Mouse (Mus musculus) cerebral cortex, adult 2 months (tissue): Measurements from ENCODE around the gene Kcna2.

Experiments used
- WGBS: fragments of 180-500 bp; shearing (Covaris S2); methylation state at CpG from one replicate; pipeline ENCODE4 v1.1.7; 2018; 5-methylcytosine and 5-hydroxymethylcytosine counted together

Kcna2 gene

GRCm38 (mm10) chr3:107101787-107102651 is 1.1 kb downstream of the Kcna2 start:
- WGBS = under 1% methylated on average over 53 of the region's 53 CpGs

- 38% methylated on average over 7 of the region's 7 CpGs for WGBS
Observed at GRCm38 (mm10) chr3:107103041-107103440, 2.1 kb downstream of the Kcna2 start.

GRCm38 (mm10) chr3:107103462-107103861 is 2.5 kb downstream of the Kcna2 start:
- WGBS = 61% methylated on average over 3 of the region's 3 CpGs

- WGBS = 20% methylated on average over 6 of the region's 6 CpGs
Observed at GRCm38 (mm10) chr3:107105986-107106385, 5.0 kb downstream of the Kcna2 start.

GRCm38 (mm10) chr3:107112498-107112897 is 11.6 kb downstream of the Kcna2 start:
- 60% methylated on average over 4 of the region's 4 CpGs for WGBS

GRCm38 (mm10) chr3:107112932-107113659 is 12.2 kb downstream of the Kcna2 start:
- WGBS = 29% methylated on average over 10 of the region's 10 CpGs

GRCm38 (mm10) chr3:107113771-107114737 is 13.1 kb downstream of the Kcna2 start:
- WGBS = 21% methylated on average over 14 of the region's 14 CpGs

- WGBS = 93% methylated on average over 2 of the region's 2 CpGs
Observed at GRCm38 (mm10) chr3:107114941-107115340, 14.0 kb downstream of the Kcna2 start.

- 69% methylated on average over 2 of the region's 2 CpGs for whole genome bisulfite sequencing
Observed at GRCm38 (mm10) chr3:107115746-107116145, 14.8 kb downstream of the Kcna2 start.

GRCm38 (mm10) chr3:107119864-107120564 is 19.1 kb downstream of the Kcna2 start:
- WGBS = 94% methylated on average over 2 of the region's 2 CpGs

- WGBS = 56% methylated on average over 1 of the region's 1 CpGs
Observed at GRCm38 (mm10) chr3:107127667-107128066, 26.7 kb downstream of the Kcna2 start.

GRCm38 (mm10) chr3:107128421-107128820 is 27.5 kb downstream of the Kcna2 start:
- 21% methylated on average over 3 of the region's 3 CpGs for WGBS

- 36% methylated on average over 2 of the region's 2 CpGs for WGBS
Observed at GRCm38 (mm10) chr3:107129251-107129650, 28.3 kb downstream of the Kcna2 start.

GRCm38 (mm10) chr3:107130661-107131326 is 29.8 kb downstream of the Kcna2 start:
- 80% methylated on average over 4 of the region's 4 CpGs for WGBS

- WGBS = 81% methylated on average over 6 of the region's 6 CpGs
Observed at GRCm38 (mm10) chr3:107131846-107132245, 30.9 kb downstream of the Kcna2 start.

GRCm38 (mm10) chr3:107132651-107133050 is 31.7 kb downstream of the Kcna2 start:
- WGBS = 81% methylated on average over 6 of the region's 6 CpGs

GRCm38 (mm10) chr3:107134457-107134856 is 33.5 kb downstream of the Kcna2 start:
- 80% methylated on average over 3 of the region's 3 CpGs for WGBS

- 76% methylated on average over 7 of the region's 7 CpGs for WGBS
Observed at GRCm38 (mm10) chr3:107147126-107147525, 46.2 kb downstream of the Kcna2 start.

- WGBS = 76% methylated on average over 3 of the region's 3 CpGs
Observed at GRCm38 (mm10) chr3:107149006-107149405, 48.1 kb downstream of the Kcna2 start.

GRCm38 (mm10) chr3:107150469-107150868 is 49.5 kb downstream of the Kcna2 start:
- 47% methylated on average over 3 of the region's 3 CpGs for WGBS
